Mouse (Mus musculus): Measurements from ENCODE around the gene Prrc2b. TPM values are rescaled to one million over a fixed set of nuclear protein-coding genes. Genes with fewer than 3 reads are reported as not detected.

The Prrc2b gene
- polyA plus RNA-seq, 3 experiments from 2014 or later: 33.6 to 40.3 (median 35.2) TPM

DNA sequence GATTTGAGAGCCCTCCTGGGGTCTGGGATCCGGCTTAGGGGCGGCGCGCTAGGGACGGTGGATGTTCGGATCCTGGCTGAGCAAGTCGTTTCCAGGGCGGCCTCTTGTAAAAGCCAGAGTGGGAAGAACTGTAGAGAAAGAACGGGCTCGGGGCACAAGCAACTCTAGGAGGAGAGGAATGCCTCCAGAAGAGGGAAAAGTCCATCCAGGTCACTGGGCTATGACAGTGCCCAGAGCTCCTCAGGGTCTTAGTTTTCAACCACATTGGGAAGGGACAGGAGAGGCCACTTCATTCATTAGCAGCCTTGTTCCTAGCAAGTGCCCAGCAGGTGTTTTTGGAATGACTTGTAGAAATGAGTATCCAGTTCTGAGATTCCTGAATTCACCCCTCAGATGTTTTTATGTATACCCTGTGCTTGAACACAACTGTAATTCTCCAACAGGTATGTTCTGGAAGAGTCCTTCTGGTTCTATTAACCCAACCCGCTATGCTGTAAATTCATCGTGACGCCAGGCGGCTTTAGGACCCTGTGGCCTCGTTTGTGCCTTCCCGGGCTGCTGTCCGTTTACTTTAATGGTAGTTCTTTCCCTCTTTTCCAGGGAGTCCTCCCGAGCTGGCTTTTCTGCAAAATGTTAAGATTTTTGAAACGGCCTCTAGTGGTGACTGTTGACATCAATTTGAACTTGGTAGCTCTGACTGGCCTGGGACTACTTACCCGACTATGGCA is 86.0 kb downstream of the Prrc2b start:
- peak; percentile 42 for ATAC-seq

DNA sequence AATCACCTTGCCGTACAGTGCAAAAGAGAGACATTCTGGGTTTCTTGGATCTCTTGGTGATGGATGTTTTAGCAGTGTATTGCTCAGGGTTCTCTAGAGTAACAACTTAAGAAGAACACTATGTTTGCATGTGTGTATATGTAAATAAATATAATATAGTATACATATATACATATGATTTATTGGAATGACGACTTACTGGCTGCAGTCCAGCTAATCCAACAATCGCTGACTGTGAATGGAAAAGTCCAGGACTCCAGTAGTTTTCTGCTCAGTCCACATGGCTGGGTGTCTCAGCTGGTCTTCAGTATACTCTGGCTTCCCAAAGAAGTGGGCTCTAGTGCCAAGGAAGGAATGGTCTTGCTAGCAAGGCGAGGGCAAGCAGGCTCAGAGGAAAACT is 86.7 kb downstream of the Prrc2b start:
- ATAC-seq: no peak

DNA sequence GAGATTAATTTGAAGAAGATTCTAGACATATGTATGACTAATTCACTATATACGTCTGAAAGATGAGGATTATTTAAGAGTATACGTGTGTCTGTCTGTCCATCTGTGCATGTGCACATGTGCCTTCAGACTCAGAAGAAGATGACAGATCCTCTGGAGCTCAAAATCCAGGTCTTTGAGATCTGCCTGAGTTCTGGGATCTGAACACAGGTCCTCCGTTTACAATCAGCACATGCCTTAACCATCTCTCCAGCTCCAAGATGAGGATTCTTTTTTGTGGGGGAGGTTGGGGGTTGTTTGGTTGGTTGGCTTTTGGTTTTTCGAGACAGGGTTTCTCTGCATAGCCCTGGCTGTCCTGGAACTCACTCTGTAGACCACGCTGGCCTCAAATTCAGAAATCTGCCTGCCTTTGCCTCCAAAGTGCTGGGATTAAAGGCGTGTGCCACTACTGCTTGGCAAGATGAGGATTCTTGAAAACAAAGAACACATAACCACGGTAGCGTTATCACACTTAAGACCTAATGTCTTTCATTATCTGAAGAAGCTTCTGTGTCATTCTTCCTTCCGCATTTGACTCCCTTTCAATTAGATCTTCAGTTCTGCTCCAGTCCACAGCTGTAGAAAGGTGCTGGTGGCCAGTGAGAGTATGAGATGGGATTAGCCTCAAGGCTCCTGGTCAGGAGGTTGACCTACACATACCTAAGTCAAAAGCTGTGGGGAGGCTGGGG is 88.0 kb downstream of the Prrc2b start:
- no peak for ATAC-seq

DNA sequence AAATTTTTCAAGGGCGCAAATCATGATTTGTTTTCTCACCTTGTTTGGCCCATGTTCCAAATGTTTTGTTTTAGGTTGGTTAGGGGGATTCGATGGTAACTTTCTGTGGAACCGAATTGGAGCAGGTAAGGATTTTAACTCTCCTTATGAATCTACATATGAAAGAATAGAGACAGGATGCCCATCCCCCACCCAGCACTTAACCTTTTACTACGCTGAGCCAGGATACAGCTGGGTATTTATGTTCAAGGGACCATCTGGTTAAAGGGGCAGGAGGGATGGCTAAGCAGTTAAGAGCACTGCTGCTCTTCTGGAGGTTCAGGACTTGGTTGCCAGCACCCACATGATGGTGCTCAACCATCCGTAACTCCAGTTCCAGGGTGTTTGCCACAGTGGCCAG is 89.7 kb downstream of the Prrc2b start:
- ATAC-seq: no peak

DNA sequence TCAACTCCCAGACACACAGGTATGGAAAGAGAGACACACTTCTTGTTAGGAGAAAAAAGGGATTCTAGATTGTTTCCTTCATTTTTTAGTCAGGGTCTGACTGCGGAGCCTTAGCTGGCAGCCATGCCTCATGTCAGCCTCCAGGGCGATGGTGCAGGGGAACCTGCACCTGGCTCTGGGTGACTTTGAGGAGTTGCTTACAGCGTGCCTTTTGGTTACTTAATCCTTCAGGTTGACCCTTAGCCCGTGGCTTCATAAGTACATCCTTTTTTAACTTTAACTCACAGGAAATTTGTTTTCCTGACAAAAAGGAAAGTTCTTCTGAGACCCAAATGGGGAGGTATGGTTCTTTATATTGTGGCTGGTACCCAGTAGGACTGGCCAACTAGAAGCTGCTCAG is 92.1 kb downstream of the Prrc2b start:
- ATAC-seq: no peak

DNA sequence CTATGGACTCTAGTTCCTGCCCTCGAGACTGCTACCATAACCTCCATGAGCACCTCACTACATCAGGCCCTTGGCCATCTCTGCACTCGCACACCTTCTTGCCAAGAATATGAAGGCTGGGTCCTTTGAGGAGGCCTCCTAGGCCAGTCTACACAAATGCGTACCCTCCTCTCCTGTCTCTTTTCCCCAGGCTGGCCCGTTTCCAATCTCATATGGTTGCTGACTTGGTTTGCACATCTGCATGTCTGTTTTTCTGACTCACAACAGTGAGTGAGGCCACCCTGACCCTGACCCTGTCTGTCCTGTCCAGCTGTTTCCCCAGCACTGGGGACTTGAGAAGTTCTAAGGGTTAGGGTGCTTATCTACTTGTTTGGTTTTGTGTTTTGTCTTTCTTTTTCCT is 95.9 kb downstream of the Prrc2b start:
- ATAC-seq: no peak

DNA sequence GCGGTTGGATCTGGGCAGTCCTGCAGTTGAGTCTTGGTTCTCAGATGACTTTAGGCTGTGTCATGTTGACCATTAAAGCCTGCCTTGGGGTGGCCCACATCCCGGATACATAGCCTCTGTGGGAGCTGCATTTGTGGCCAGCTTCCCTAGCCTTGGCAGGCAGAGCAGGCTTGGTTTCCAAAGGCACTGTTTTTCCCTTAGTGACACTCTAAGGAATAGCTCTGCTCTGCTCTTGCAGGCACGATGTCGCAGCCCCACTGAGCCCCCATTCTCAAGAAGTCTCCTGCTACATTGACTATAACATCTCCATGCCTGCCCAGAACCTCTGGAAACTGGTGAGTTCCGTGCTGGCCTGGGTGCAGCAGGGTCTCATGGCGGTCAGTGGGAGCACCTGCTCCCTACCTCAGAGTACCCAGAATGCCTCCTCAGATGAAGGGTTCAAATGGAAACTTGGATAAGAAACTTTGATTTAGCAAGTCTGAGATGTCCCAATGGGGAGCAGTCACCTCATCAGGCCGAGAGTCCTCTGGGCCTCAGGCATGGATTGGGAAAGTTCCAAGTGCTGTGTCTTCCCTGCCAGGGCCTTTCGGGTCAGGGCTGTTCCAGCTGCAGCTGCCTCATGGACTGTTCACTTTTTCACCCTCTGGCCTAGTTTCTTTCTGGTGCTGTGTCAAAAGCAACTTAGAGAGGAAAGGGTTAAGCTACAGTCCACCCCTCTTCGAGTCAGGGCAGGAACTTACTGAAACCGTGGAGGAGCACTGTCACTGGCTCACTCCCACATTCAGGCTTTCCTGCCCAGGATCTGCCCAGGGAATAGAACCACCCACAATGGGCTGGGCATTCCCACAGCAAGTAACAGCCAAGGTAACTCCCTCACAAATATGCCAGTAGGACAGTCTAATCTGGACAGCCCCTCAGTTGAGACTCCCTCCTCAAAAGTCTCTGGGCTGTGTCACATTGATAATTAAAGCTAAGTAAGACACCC is 97.8 kb downstream of the Prrc2b start:
- no peak for ATAC-seq

DNA sequence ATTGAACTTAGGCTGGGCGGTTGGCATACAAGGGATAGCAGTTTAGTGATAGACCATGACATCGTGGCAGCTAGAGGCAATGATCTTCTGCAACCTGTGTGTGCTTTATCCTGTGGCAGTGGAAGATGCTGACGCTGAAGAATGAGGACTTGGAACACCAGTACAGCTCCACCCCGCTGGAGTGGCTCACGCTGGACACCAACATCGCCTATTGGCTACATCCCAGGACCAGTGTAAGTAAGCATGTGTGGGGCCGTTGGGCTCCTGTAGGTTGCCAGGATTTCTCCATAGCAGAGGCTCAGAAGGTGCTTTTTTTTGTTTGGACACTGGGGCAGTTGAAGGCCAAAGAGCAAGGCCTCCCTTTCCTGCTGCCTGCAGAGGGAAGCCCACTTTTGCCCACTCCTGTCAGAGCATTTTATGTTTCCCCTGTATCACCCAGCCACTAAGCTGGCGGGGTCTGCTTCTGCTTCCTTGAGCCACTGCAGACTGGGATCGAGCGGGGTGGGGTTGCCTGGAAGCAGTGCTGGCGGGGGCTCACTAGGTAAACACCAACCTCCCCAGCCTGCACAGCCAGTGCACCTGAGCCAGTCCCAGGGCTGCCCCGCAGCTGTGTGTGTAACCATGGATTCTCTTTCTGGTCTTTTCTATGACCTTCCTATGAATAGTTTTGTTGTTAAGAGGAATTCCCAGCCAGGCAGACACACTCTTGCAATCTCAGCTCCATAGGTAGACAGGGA is 101.1 kb downstream of the Prrc2b start:
- no peak for ATAC-seq

DNA sequence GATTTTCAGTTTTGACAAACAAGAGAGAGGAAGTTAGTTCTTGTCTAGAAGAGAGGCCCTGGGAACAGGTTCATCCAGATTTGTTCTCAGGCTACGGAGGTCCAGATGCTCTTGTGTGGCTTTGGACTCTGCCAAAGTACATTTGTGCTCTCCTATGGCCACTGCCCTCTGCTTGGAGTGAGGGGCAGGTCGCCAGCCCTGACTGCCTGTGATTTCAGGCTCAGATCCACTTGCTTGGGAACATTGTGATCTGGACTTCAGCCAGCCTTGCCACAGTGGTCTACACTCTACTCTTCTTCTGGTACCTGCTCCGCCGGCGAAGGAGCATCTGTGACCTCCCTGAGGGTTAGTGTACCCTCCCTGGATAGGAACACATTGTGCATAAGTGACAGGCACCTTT is 101.8 kb downstream of the Prrc2b start:
- no peak for ATAC-seq

DNA sequence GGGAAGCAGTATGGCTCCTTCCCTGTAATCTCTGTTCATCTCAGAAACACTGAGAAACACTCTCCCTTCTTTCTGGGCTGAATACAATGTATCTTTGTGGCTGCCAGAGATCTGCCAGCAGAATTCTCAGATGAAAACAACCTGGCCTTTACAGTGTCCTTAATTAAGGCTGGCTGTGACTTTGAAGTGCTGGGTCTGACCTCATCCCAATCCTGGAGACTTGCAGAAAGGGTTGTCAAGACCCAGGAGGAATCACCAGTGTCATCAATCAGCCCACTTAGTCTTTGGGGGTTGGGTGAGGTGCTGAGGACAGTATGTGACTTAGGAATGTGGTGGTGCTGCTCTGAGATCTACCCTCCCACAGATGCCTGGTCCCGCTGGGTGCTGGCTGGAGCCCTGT is 102.5 kb downstream of the Prrc2b start:
- no peak for ATAC-seq

DNA sequence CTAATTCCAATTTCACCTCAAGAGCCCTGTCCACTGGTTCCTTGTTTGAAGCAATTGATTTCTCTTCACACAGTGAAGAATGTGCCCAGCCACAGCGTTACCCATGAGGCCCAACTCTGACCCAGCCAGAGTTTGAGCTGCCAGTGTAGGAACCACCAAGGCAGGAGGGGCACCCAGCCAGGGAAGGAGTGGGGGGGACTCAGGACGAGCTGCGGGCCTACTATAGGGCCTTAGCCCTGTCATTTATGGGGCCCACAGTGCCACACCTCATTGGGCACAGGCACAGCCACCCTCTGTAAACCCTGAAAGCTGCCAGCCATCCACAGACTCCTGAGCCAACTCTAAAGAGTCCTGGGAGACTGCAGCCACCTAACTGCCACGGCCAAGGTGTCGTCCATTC is 103.7 kb downstream of the Prrc2b start:
- ATAC-seq: no peak

DNA sequence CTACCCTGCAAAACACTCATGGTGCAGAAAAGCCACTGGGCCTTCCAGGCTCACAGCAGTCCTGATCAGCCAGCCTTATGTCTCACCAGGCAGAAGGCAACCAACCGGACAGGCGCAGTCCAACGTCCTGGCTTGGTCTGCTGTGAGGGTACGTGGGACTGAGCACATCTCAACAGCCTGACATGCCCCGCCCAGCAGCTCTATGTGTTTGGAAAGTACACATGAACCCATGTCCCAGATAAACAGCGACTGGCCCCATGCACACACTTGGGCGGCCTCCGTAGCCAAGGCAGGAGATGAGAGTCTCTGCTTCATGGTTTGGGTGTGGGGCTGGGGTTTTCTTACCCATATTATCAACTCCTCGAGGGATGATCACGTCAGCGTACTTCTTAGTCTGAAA is 105.4 kb downstream of the Prrc2b start:
- no peak for ATAC-seq

DNA sequence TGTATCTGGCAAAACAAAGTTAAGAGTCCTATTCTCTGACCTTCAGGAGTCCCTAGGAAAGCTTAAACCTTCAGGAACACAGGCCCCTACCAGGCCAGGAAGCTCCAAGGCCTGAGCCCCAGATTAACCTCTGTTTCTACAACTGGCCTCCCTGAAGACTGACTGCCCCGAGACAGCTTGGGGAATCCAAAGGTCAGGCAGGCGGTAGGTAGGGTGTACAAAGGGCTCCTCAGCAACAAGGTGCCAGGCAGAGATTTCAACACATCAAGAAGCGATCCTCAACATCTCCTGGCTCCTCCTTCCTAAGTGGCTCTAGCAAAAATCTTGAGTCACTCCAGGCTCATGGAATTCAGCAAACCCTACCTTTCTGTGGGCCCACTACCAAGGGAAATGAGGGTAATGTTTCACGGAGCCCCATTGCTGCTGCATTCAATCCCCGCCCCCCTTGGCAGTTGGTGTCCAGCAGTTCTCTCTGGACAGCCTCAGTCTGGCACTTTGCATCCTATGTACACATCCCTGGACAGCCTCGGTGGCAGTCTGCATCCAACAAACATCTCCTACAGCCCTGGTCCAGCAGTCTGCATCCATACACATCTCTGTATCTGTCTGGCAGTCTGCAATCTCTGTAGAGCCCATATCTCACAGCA is 108.1 kb downstream of the Prrc2b start:
- no peak for ATAC-seq

DNA sequence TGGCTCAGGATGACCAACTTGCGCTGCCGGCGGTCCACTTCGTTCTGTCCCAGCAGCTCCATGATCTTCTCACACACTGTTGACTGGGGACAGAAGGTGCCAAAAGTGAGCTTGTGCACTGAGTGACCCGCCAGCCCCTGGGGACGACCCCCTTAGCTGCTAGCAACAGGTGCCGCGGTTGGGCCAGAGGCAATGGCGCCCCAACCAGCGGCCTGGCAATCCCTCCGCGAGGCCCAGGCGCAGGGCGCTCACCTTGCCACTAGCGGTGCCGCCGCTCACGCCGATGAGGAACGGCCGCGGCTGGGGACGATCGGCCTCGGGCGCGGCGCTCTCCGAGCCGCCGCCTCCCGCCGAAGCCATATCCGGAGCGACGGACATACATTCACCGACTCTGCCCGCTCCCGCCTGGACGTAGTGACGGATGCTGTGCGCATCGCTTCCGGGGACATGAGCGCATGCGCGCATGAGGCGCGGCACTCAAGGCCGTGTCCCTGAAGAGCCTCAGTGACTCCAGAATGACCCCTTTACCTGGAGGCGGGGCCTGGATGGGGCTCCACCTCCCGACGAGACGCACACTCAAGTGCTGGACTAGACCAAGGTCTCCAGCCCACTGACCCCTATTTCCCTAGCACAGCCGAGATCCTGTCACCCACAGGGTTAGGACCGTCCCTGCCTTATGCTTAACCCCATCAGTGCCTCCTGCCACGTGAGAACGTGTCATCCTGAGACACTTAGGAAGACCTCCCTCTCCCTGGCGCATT is 109.0 kb downstream of the Prrc2b start, which contains the start of gene Uck1:
TSS of gene Uck1 (minus strand) at position 503 of the 761 bp plus-strand sequence.
- ATAC-seq: peak; percentile 95

DNA sequence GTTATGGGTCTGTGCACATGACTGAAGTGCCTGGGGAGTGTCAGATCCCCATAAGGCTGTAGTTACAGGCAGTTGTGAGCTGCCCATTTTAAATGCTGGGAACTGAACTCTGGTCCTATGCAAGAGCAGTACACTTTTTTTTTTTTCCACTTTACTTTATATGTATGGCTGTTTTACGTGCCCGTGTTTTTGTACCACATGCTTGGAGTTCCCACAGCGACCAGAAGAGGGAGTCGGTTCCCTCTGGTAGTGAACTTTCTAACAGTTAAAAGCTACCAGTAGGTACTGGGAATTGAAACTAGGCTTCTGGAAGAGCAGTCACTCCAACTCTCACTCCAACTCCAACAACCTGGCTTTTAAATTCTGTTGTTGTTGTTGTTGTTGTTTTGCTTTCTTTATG is 109.8 kb downstream of the Prrc2b start:
- ATAC-seq: peak; percentile 27

DNA sequence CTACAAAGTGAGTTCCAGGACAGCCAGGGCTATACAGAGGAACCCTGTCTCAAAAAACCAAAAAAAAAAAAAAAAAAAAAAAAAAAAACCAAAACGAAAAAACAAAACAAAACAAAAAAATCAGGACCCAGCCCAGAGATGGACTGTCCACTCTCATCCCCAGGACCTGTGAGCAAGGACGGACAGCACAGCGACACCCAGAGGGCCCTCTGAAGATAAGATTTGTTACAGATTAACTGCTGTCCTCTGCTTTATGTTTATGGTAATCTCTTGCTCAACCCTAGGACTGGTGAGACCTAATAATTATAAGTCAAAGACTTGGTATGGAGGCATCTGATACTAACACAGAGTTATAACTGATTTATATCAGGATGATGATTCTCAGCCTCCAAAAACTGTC is 124.9 kb downstream of the Prrc2b start:
- no peak for ATAC-seq

DNA sequence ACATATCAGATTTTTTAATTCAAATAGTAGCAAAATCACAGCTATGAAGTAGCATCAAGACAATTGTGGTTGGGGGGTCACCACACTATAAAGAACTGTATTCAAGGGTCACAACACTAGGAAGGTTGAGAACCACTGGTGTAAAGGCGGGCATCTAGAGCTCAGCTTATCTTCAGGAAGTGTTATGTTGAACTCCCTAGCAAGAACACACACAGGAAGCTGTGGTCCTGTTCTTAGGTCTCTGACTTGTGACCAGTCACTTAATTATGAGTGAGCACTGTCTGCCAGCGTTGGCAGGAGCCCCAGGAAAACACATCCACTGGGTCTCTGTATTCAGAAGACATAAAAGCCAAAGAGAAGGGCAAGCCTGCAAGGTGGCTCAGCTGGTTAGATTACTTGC is 131.4 kb downstream of the Prrc2b start:
- ATAC-seq: no peak

DNA sequence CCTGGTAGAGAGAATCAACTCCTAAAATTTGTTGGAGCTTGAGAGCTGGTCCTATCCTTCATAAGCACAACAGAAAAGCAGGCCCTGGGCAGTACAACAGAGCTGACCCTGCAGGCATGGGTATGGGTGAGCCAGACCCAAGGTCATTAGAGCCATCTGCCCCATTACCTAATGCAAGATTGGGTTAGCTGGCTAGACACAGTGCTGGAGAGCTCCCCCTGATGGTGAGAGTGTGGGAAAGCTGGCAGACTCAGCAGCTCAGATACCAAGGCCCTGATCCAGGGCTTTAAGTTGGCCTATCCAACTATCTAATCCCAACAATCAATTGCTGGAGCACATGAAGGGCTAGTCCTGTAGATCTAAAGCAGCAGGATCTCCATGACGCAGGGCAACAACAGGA is 131.8 kb downstream of the Prrc2b start:
- ATAC-seq: no peak

DNA sequence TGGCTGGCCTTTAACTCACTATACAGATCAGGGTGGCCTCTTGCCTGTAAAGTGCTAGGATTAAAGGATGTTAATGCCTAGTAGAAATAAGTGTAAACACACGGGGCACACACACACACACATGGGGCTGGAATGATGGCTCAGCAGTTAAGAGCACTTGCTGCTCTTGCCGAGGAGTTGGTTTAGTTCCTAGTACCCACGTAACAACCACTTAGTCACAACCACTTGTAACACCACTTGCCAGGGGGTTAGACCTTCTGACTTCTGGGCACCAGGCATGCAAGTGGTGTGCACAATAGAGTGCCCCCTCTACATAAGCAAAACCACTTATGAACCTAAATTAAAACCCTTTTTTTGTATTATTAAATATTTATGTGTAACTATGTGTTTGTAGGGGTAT is 133.1 kb downstream of the Prrc2b start:
- ATAC-seq: no peak

All from inflammation-experienced regulatory T-cells, adult 6 months (primary cell).